Mouse (Mus musculus) 3134 (cell line): ENCODE data around the gene Sat2.
"Not testable (repeated sequence)": the region's sequence is repeated elsewhere in the genome, so short reads cannot be mapped to it uniquely, and the experiment has no call there.

Experiments used
- DNase-seq: peaks from one replicate; pipeline ENCODE4 v3.0.0-alpha.2; 2011; ENCODE audit warnings: low spot score; ENCODE audit not compliant: insufficient read length; ENCODE audit errors: extremely low read depth

Sat2 gene

DNA sequence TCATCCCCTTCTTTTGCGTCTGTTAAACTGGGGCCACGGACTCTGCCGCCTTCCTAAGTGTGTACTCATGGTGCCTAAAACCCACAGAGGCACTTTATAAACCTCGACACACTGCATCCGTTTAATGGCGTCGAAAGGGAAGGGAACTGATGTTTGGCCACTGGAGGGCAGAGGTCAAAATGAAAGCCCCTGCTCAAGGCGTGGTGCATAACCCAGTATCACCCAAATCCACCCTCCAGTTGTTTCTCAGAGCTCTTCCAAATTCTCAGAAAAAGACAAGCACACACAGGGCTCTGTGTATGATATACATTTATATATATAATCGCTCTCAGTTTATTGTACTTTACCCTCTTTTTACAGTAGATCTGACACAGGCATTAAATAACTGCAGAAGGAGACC, 22.4 kb upstream of the Sat2 start:
- no peak for DNase-seq

- no peak for DNase-seq
These were observed 21.7 kb upstream of the Sat2 start for GRCm38 (mm10) chr11:69600098-69600497.

DNA sequence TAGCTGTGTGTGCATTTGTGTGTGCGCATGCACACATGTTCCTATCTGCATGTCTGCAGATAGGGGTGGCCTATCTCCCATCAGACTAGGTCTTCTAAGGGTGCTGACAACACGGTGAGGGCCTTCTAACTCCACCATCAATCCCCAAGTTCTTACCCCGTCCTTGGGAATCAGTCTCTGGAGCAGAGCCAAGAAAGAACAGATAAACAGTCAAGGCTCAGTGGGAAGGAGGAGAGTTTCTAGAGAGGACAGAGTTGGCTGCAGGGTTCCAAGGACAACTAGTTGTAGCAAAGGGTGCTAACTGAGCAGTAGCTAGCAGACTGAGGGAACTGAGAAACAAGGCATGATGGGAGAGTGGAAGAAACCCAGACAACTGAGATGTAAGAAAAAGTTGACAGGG, 20.1 kb upstream of the Sat2 start:
- DNase-seq = no peak

DNA sequence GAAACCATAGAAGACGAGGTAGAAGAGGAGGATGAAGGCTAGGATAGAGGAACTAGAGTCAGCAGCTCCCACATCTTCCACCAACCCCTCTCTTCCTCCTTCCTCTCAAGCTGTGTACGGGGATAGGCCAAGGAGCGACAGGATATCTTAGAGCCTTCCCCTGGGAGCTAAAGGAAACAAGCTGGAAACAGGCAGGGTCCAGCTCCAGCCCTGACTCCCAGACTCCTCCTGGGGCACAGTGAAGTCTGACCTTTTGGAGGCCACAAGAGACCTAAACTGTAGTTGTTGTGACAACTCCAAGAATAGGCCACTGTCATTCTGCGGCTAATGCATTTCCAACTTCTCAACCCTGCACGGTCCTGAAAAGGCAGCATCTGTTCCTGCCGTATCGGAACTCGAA, 18.3 kb upstream of the Sat2 start:
- DNase-seq = no peak

GRCm38 (mm10) chr11:69604347-69604746, 17.5 kb upstream of the Sat2 start:
- no peak for DNase-seq

DNA sequence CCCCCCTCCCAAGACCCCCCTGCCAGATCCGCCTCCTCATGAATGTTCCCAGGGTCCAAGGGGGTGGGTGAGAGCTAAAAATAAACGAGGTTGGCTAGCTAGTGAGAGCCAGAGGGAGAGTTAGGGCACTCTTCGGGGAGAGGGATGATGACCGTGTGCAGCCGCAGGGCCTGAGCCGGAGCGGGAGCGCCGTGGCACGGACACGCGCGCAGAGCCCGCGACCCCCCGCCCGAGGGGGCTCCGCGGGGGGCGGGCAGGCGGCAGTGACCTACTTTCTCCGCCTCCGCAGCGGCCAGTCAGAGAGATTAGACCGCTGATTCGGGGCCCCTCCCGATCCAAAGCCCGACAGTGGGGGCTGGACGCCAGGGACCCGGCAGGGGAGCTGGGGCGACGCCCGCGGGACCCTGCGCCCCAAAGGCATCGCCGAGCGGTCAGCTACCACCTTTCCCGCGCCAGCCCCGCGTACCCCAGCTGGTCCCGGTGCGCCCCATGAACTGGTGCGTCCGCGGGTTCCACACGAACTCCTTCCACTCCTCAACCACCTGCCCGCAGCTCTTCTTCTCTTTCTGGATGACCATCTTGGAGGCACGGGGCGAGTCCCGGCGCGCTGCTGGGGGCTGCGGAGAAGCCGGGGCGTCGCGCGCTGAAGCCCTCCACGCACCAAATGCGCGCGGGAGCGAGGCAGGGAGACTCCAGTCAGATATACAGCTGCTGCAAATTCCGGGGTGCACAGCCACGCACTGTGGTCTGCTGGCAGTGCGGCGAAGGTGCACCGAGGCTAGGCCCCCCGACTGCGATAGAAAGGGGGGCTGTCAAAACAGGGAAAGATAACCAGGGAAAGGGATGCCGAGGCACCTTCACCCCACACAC, 16.8 kb upstream of the Sat2 start:
- no peak for DNase-seq

DNA sequence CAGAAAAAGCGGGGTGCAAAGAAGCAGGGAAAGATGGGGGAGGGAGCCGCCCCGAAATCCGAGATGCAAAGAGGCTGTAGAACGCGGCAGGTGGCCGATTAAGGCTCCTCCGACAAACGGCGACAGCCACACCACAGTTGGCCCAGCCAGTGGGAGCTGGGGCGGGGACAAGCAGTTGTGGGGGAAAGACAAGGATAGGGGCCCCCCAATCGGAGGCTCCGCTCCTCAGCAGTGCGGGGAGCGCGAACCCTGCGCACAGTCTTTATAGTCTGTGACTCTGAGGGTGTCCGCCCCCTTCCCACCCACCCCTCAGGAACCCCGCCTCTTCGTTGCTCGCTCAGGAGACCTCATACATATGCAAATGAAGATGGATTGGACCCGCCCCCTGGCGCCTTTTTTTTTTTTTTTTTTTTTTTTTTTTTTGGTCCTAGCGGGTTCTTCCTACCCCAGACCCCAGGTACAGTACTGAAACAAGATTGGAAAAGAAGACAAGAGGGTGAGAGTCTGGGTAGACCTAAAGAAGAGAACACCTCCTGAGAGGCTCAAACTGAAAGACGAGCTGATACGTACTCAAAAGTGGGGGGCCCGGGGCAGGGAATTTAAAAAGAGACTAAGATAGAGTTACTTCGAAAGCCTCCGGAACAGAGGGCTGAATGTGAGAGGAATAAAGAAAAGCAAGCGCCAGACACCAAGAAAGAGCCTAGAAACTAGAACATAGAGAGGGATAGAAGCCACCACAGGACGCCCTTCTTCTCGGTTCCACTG, 15.9 kb upstream of the Sat2 start, which contains the start of gene Atp1b2:
Gene Atp1b2 (minus strand): TSS at position 217 of the 765 bp plus-strand sequence.
- no peak for DNase-seq

DNA sequence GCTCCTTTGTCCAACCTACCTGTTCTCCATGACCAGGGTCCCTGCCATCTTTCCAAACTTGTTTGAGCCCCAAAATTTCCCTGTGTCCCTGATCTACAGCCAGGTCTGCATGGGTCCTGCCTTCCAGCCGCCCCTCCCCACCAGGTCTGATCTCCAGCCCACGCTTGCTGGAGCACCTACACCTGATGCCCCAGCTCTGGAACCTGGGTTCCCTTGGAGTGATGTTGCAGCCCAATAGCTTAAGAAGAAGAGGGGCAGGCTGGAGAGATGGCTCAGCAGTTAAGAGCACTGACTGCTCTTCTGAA, 15.4 kb upstream of the Sat2 start:
- DNase-seq = no peak

DNA sequence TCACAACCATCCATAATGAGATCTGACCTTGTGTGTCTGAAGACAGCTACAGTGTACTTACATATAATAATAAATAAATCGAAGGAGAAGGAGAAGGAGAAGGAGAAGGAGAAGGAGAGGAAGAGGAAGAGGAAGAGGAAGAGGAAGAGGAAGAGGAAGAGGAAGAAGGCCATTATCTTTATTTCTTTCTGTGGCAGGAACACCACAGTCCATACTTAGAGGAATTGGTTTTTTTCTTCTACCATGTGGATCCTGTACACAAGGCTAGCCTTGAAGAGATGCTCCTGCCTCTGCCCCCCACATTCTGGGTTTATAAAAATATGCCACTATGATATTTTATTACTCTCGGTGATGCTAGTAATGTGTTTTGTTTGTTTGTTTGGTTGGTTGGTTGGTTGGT, 15.0 kb upstream of the Sat2 start:
- no peak for DNase-seq

DNA sequence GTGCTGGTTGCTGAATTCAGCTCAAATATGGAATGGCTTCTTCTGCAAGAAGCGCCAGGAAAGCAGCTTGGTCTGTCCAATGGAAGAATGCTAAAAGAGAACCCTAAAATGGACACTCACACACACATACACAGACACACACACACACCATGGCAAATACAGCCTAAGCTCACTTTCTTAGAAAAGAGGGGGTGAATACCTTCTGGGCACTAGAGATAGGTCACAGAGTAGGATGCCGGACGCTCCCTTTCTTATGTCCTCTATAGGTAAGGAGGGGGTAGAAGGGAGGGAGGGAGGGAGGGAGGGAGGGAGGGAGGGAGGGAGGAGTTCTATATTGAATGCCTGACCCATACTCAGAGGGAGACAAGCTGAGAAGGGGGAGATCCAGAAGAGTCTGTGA, 13.3 kb upstream of the Sat2 start:
- no peak for DNase-seq

DNA sequence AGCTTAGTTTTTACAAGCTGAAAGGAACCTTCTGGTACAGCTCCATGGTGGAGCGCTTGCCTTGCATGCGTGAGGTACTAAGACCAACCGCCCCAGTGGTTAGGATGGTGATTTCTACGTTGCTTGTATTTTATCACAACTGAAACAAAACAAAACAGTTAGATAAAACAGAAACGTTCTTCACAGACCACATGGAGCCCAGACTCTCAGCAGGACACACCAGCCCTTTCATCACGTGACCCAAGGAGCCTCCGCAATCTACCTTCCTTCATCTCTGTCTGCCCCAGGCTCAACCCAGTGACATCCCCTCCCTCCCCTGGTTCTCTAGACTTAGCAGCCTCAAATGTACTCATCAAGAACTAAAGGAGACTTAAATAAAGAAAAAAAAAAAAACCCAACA, 12.4 kb upstream of the Sat2 start:
- no peak for DNase-seq

GRCm38 (mm10) chr11:69610899-69611298, 10.9 kb upstream of the Sat2 start:
- no peak for DNase-seq

DNA sequence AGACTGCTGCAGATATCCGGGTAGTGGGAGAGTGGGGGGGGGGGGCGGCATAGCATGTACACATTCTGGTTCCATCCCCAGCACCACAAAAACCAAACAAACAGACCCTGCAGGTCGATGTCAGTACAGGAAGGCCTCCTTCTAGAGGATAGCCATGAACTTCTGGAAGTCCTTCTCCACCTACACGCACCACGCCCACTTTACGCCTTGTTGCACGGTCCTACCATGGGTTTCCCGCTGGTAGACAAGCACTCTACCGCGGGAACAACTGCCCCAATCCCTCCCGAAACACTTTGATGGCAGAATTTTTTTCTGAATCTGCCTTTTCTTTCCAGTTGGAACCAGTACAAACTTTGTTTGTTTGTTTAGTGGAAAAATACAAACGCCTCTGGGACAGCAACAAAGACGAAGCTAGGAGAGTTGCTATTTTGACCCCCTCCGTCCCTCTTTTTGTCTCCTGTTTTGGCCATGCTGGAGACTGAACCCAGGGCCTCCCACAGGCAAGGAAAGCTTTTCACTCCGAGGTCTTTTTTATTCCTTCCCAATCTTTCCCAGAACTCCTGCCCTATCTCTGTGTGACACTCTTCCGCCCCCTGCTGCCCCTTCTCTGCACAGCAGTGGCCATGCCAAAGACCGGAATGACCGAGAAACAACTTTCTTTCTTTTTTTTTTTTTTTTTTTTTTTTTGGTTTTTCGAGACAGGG, 8.1 kb upstream of the Sat2 start:
- peak; percentile 48 for DNase-seq

GRCm38 (mm10) chr11:69614257-69614588, 7.6 kb upstream of the Sat2 start:
- DNase-seq = not testable (repeated sequence)

- DNase-seq = no peak
These were observed 5.0 kb upstream of the Sat2 start for GRCm38 (mm10) chr11:69616781-69617180.

- no peak for DNase-seq
These were observed 4.0 kb upstream of the Sat2 start, which contains the start of gene Shbg for GRCm38 (mm10) chr11:69617805-69618204. Gene Shbg, minus strand, starts transcription at chr11:69617905.

DNA sequence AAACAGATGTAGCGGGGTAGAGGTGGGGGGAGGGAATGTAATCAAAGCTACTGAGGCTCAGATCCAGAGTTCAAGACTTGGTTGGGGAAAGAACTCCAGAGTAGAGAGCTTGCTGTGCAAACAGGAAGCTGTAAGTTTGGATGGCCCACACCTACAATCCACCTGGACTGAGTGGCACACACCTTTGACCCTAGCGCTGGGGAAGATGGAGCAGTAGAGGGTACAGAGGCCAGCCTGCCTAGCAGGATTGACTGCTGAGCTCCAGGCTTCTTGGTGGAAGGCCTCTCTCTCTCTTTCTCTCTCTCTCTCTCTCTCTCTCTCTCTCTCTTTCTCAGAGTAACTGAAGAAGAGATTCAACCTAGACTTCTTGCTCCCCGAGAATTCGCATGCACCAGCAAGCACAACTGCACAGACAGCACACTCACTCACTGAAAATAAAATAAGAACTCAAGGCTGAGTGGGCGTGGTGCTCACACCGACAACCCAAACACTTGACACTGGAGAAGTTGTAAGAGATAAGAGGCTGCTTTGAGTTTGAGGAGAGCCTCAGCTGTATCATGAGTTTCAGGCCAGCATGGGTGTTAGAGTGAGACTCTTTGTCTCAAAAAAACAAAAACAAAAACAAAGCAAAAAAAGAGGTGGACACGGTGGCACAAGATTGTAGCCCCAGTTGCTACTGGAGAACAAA, 1.3 kb upstream of the Sat2 start:
- no peak for DNase-seq

- no peak for DNase-seq
These were observed 582 bp downstream of the Sat2 start for GRCm38 (mm10) chr11:69622406-69622805.

GRCm38 (mm10) chr11:69623006-69623405, 1.2 kb downstream of the Sat2 start:
- no peak for DNase-seq

GRCm38 (mm10) chr11:69624339-69624738, 2.5 kb downstream of the Sat2 start:
- DNase-seq = not testable (repeated sequence)

- peak; percentile 74 for DNase-seq
These were observed 6.5 kb downstream of the Sat2 start for GRCm38 (mm10) chr11:69628286-69628685.
